Mouse (Mus musculus) cerebellum, adult 2 months (tissue): ENCODE results near the gene Tgm7.

Experiments used
- CTCF ChIP-seq: fragments of 200-500 bp; IDR thresholded peaks from 2 replicates; pipeline ENCODE4 v1.5.1; 2011; ENCODE audit warnings: low read depth, mild to moderate bottlenecking, control low read depth, low read length, moderate library complexity, borderline replicate concordance; ENCODE audit not compliant: insufficient read depth
- POLR2A ChIP-seq: fragments of 200-500 bp; IDR thresholded peaks from 2 replicates; pipeline ENCODE4 v1.6.1; 2011; ENCODE audit warnings: low read length, control low read depth, borderline replicate concordance; ENCODE audit not compliant: insufficient read depth

- no peak for TF ChIP-seq CTCF
- TF ChIP-seq POLR2A: no peak
These were observed 37.7 kb downstream of the Tgm7 start for GRCm38 (mm10) chr2:121071871-121072270.
